Mouse (Mus musculus): ENCODE results near the gene Edaradd.

Gene Edaradd

DNA sequence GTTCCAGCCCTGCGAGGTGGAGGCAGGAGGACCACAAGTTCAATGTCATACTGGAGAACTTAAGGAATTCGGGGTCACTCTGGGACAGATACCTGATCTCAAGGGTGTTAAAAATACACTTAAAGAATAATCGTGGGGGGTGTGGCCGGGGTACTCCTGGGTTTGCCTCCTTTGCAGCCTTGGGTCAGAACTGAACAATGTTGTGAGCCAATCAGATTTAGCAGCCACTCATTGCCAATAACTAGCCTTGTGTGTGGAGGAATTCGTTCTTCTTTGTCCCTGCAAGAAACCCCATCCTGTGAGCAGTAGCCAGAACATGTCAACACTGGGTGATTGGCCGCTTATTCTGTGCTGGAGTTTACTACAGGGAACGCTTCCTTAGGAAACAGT, 58.5 kb downstream of the Edaradd start:
- ATAC-seq (ENCODE audit: insufficient number of reproducible peaks, low FRiP score, low TSS enrichment), result peak; percentile 38

DNA sequence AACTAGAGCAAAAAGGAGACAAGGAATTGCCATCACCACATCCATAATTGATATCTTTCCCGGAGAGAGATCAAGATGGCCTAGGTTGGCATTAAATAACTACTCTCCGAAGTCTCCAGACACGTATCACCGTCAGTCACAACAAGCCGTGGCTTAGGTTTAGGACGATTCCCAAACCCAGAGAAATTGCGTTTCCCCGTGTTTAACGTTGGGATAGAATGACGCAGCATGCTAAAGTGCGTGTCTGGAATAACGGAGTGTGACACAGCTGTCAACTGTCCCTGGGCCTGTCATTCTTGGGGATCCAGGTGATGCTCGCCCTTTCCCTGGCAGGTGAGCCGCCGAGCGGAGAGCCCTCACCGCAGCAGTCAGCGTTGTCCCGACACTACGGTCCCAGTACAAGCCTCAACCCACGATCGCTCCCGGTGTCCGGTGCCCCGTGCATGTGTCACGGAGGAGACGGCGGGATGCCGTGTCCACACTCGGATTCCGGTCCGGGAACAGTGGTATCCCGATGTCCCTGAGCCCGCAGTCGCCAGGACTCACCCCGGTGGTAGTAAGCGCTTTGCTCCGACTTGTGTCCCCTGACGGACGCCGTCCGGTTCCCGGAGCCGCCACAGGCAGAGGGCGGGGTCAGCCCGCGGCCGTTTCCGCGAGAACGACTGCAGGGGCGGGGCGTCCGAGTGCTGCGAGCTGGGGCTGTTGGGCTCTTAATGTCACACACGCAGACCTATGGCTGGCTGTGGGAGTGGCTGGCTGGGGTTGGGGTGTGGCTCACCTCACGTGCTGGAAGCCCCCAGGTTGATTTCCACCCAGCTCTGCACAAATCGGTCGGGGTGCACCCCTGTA, 59.1 kb downstream of the Edaradd start:
- peak; percentile 89 for ATAC-seq (ENCODE audit: insufficient number of reproducible peaks, low FRiP score, low TSS enrichment)

DNA sequence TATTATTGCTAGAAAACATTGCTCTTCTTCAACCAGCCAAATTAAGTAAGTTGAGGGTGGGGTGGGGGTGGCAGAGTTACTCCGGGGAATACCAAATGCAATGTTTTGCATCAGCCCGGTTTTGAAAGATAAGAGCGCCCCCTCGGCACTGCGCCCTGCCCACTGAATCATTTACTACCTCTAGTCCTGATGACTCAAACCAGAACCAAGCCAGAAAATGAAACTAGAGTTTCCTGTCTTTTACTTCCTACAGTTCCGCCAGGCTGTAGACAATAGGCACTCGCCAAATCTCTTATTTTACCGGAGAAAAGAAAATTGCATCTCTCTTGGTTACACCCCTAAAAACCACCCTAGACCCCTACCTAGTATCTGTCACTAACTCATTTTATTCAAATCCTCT, 59.8 kb downstream of the Edaradd start:
- ATAC-seq (ENCODE audit: insufficient number of reproducible peaks, low FRiP score, low TSS enrichment), result no peak

DNA sequence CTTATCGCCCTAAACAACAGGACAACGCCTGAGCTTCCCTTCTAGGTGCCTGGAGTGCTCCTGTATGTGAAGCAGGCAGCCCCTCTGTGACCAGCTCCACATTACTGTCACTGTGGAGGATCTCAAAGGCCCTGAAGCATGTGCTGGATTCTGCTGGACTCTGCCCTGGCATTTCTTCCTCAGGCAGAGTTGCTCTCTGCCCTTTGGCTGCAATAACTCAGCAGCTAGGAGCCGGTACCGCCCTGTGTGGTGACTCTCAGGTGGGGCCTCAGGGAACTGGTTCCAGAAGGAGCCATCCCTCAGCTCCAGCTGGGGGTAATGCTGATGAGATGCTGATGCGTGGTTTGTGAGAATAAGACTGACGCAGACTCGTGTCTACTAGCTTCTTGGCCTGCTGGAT, 63.5 kb downstream of the Edaradd start:
- no peak for ATAC-seq (ENCODE audit: insufficient number of reproducible peaks, low FRiP score, low TSS enrichment)

DNA sequence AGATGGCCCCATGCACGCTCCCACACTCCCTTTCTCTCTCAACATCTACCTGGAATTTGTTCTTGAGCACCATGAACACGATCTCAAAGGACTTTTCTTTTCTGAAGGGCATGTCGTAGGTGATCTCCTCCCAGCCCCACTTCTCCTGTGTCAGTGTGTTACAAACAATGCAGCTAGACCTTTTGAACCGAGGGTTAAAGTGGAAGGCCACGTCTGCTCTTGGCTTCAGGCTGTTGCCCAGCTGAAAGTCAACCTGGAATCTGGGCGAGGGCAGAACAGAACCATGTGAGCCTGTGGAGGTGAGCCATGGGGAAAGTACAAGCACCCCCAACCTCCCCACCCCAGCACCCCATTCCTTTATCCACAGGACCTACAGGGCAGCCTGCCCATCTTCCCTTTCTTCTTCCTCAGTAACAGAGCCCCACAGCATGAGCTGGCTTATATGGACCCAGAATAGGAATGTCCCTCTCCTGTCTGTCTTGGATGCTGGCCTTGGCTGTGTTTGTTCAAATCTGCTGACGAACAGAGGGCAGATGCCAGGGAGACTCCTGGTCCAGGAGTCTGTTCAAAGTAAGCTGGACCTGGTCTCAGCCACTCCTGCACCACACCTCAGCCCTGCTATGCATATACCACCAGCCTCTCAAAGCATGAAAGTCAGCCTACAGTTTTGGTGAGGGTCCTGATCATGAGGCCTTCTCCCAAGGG, 65.4 kb downstream of the Edaradd start:
- ATAC-seq (ENCODE audit: insufficient number of reproducible peaks, low FRiP score, low TSS enrichment), result no peak

DNA sequence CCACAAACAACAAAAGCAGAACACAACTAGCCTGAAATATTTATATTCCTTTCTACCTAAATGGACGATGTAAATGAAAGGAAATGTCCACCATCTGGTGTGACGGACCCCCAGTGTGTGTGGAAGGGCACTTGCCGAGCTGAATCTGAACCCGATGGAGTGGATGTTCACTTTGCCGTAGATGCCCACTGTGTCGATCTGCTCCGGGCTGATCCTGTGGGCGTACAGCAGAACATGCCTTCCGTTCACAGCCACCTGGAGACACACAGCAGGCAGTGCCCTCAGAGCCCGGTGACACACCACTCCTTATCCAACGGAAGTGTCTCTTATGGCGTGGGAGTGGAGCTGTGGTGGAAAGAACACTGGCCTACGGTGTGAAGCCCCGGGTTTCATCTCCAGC, 67.1 kb downstream of the Edaradd start:
- peak; percentile 67 for ATAC-seq (ENCODE audit: insufficient number of reproducible peaks, low FRiP score, low TSS enrichment)

DNA sequence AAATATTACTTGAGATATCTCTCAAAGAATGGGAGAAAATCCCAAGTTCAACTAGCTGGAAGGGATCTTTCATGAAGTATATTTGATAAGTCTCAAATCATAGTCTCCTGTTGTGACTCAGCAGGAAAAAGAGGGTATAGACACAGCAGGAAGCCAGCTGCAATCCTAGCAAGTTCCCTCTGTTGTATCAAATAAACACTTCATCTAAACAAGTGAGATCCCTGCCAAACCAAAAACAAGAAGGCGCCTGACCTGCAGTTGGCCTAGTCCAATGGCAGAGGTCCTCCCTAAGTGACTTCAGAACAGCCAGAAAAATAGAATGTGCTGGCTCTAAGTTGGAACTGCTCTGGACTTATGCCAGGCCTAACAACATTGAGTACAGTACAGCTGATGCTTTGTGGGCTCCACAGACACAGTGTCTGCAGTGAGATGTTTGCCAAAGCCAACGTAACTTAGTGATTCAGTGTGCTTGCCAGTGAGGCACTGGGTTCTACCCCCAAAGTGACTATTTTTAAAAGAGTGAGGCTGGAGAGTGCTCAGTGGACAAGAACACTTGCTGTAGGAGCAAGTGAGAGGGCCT, 78.1 kb downstream of the Edaradd start:
- no peak for ATAC-seq (ENCODE audit: insufficient number of reproducible peaks, low FRiP score, low TSS enrichment)

DNA sequence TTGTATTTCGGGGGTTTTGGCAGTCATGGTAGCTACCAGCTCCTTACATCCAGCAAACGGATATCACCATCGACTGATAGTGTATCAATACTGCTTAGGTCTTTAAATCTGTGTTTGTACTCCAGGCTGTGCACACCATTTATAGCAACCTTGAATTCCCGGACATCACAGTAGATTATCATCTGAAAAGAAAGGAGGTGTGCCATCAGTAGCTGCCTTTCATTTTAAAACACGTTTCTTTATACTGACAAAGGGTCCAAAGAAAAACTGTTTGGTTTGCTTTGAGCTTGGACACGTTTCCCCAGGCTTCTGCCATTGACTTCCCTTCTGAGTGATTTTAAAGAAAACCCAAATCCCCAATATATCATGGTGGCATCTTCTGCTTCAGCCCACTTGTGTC, 79.4 kb downstream of the Edaradd start:
- no peak for ATAC-seq (ENCODE audit: insufficient number of reproducible peaks, low FRiP score, low TSS enrichment)

DNA sequence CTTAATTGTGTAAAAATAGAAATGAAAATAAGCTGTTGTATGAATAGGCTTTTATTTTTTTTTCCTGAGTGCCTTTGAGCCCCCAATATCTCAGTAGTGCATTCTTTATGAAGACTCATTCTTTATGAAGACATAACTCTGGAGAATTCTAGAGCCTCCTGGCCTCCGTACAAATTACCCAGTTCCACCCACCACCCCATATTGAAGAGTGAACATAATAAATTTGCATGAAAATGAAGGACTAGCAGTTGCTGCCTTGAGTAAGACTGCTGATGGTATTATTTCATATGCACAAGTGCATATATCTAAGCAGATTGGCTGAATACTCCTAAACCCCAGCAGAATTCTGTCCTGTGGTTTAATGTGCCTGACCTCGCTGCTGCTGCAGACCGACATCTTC, 80.7 kb downstream of the Edaradd start:
- no peak for ATAC-seq (ENCODE audit: insufficient number of reproducible peaks, low FRiP score, low TSS enrichment)

DNA sequence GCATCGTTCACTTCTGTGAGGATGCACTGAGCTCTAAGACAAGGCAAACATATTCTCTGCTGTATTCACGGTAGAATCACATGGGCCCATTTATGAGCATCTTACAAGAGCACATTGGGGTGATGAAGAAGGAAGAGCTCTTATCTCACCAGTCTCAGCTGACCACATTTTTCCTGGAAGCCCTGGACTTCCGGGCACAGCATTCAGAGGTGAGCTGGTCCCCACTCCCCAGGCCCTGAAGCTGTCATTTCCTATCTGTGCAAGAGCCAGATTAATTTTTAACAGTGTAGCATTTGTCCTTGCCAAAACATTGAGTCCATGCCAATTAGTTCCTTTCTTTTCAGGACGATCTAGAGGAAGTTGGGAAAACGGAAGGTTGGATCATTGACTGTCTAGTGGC, 86.4 kb downstream of the Edaradd start:
- ATAC-seq (ENCODE audit: insufficient number of reproducible peaks, low FRiP score, low TSS enrichment), result no peak

DNA sequence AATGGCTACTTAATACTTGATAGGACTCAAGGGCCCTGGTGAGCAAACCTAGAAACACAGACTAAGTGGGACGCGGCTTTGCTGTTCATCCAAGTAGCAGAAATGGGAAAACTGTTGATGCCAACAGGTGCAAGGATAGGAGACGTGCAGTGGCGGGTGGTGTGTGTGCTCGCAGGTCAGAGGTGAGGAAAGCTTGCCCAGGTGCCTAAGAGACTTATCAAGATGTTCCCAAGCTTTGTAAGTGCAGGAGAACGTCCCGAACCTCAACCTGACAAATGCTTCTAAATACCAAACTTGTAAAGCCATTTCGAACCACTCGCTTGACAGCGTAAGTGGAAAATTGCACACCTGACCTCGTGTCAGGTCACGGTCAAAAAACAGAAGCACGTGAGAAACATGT, 91.7 kb downstream of the Edaradd start:
- ATAC-seq (ENCODE audit: insufficient number of reproducible peaks, low FRiP score, low TSS enrichment), result no peak
